Mouse (Mus musculus): ENCODE results near the gene Rap1gap2.

The Rap1gap2 gene

GRCm38 (mm10) chr11:74537352-74537751 lies 73.4 kb downstream of the Rap1gap2 start:
- DNase-seq (ENCODE audit: low spot score in 2 of 2), result no peak

GRCm38 (mm10) chr11:74536140-74536842 lies 74.4 kb downstream of the Rap1gap2 start:
- DNase-seq (ENCODE audit: low spot score in 2 of 2), result no peak

GRCm38 (mm10) chr11:74534380-74534779 lies 76.3 kb downstream of the Rap1gap2 start:
- no peak for DNase-seq (ENCODE audit: low spot score in 2 of 2)

- DNase-seq (ENCODE audit: low spot score in 2 of 2), result no peak
Observed at GRCm38 (mm10) chr11:74533050-74533449, 77.7 kb downstream of the Rap1gap2 start.

GRCm38 (mm10) chr11:74532401-74532800 lies 78.3 kb downstream of the Rap1gap2 start:
- no peak for DNase-seq (ENCODE audit: low spot score in 2 of 2)

GRCm38 (mm10) chr11:74531725-74532124 lies 79.0 kb downstream of the Rap1gap2 start:
- DNase-seq (ENCODE audit: low spot score in 2 of 2), result no peak

- no peak for DNase-seq (ENCODE audit: low spot score in 2 of 2)
Observed at GRCm38 (mm10) chr11:74529803-74530202, 80.9 kb downstream of the Rap1gap2 start.

- no peak for DNase-seq (ENCODE audit: low spot score in 2 of 2)
Observed at GRCm38 (mm10) chr11:74527555-74527954, 83.2 kb downstream of the Rap1gap2 start.

GRCm38 (mm10) chr11:74526180-74527158 lies 84.2 kb downstream of the Rap1gap2 start:
- no peak for DNase-seq (ENCODE audit: low spot score in 2 of 2)

GRCm38 (mm10) chr11:74525605-74526004 lies 85.1 kb downstream of the Rap1gap2 start:
- DNase-seq (ENCODE audit: low spot score in 2 of 2), result no peak

- no peak for DNase-seq (ENCODE audit: low spot score in 2 of 2)
Observed at GRCm38 (mm10) chr11:74525205-74525604, 85.5 kb downstream of the Rap1gap2 start.

GRCm38 (mm10) chr11:74524050-74524965 lies 86.4 kb downstream of the Rap1gap2 start:
- DNase-seq (ENCODE audit: low spot score in 2 of 2), result no peak

- no peak for DNase-seq (ENCODE audit: low spot score in 2 of 2)
Observed at GRCm38 (mm10) chr11:74523210-74523951, 87.3 kb downstream of the Rap1gap2 start.

- DNase-seq (ENCODE audit: low spot score in 2 of 2), result peak; percentile 46 to 78
Observed at GRCm38 (mm10) chr11:74522487-74523209, 88.1 kb downstream of the Rap1gap2 start.

- no peak for DNase-seq (ENCODE audit: low spot score in 2 of 2)
Observed at GRCm38 (mm10) chr11:74521981-74522486, 88.7 kb downstream of the Rap1gap2 start.

- DNase-seq (ENCODE audit: low spot score in 2 of 2), result no peak
Observed at GRCm38 (mm10) chr11:74520201-74520600, 90.5 kb downstream of the Rap1gap2 start.

- no peak for DNase-seq (ENCODE audit: low spot score in 2 of 2)
Observed at GRCm38 (mm10) chr11:74516112-74516511, 94.6 kb downstream of the Rap1gap2 start.

GRCm38 (mm10) chr11:74515046-74515445 lies 95.7 kb downstream of the Rap1gap2 start:
- no peak for DNase-seq (ENCODE audit: low spot score in 2 of 2)

GRCm38 (mm10) chr11:74512595-74512994 lies 98.1 kb downstream of the Rap1gap2 start:
- no peak for DNase-seq (ENCODE audit: low spot score in 2 of 2)

GRCm38 (mm10) chr11:74506275-74506674 lies 104.4 kb downstream of the Rap1gap2 start:
- DNase-seq (ENCODE audit: low spot score in 2 of 2), result no peak
